Mouse (Mus musculus): ENCODE data around the gene Epb41. TPM values are rescaled to one million over a fixed set of nuclear protein-coding genes. Genes with fewer than 3 reads are reported as not detected.

Epb41 gene
- polyA plus RNA-seq, 1 experiment: 29.3 TPM

- DNase-seq (ENCODE audit: extremely low spot score in 1 of 2, low spot score in 1 of 2): no peak
Observed at GRCm38 (mm10) chr4:131922404-131922803, 152.7 kb downstream of the Epb41 start.

- DNase-seq (ENCODE audit: extremely low spot score in 1 of 2, low spot score in 1 of 2): no peak
Observed at GRCm38 (mm10) chr4:131921461-131922346, 153.4 kb downstream of the Epb41 start, which contains the start of gene Tmem200b. Gene Tmem200b (plus strand): TSS chr4:131921771.

- peak in 1 of 2 experiments; percentile 62 for DNase-seq (ENCODE audit: extremely low spot score in 1 of 2, low spot score in 1 of 2)
Observed at GRCm38 (mm10) chr4:131920595-131921351, 154.3 kb downstream of the Epb41 start.

GRCm38 (mm10) chr4:131920141-131920594, 155.0 kb downstream of the Epb41 start:
- no peak for DNase-seq (ENCODE audit: extremely low spot score in 1 of 2, low spot score in 1 of 2)

GRCm38 (mm10) chr4:131919506-131920140, 155.5 kb downstream of the Epb41 start:
- DNase-seq (ENCODE audit: extremely low spot score in 1 of 2, low spot score in 1 of 2): no peak

GRCm38 (mm10) chr4:131918711-131919500, 156.2 kb downstream of the Epb41 start:
- no peak for DNase-seq (ENCODE audit: extremely low spot score in 1 of 2, low spot score in 1 of 2)

GRCm38 (mm10) chr4:131918026-131918533, 157.0 kb downstream of the Epb41 start:
- DNase-seq (ENCODE audit: extremely low spot score in 1 of 2, low spot score in 1 of 2): no peak

GRCm38 (mm10) chr4:131917010-131917555, 158.0 kb downstream of the Epb41 start:
- DNase-seq (ENCODE audit: extremely low spot score in 1 of 2, low spot score in 1 of 2): no peak

- DNase-seq (ENCODE audit: extremely low spot score in 1 of 2, low spot score in 1 of 2): peak; percentile 53 to 84
Observed at GRCm38 (mm10) chr4:131916425-131916824, 158.7 kb downstream of the Epb41 start.

- no peak for DNase-seq (ENCODE audit: extremely low spot score in 1 of 2, low spot score in 1 of 2)
Observed at GRCm38 (mm10) chr4:131915821-131916328, 159.2 kb downstream of the Epb41 start.

- no peak for DNase-seq (ENCODE audit: extremely low spot score in 1 of 2, low spot score in 1 of 2)
Observed at GRCm38 (mm10) chr4:131914891-131915469, 160.1 kb downstream of the Epb41 start.

GRCm38 (mm10) chr4:131914046-131914643, 161.0 kb downstream of the Epb41 start:
- no peak for DNase-seq (ENCODE audit: extremely low spot score in 1 of 2, low spot score in 1 of 2)

- DNase-seq (ENCODE audit: extremely low spot score in 1 of 2, low spot score in 1 of 2): peak in 1 of 2 experiments; percentile 61
Observed at GRCm38 (mm10) chr4:131913526-131913925, 161.6 kb downstream of the Epb41 start.

GRCm38 (mm10) chr4:131911521-131911920, 163.6 kb downstream of the Epb41 start:
- no peak for DNase-seq (ENCODE audit: extremely low spot score in 1 of 2, low spot score in 1 of 2)

GRCm38 (mm10) chr4:131910237-131910994, 164.7 kb downstream of the Epb41 start:
- no peak for DNase-seq (ENCODE audit: extremely low spot score in 1 of 2, low spot score in 1 of 2)

GRCm38 (mm10) chr4:131907912-131908311, 167.2 kb downstream of the Epb41 start:
- DNase-seq (ENCODE audit: extremely low spot score in 1 of 2, low spot score in 1 of 2): no peak

- no peak for DNase-seq (ENCODE audit: extremely low spot score in 1 of 2, low spot score in 1 of 2)
Observed at GRCm38 (mm10) chr4:131906423-131906822, 168.7 kb downstream of the Epb41 start.

GRCm38 (mm10) chr4:131904478-131904877, 170.6 kb downstream of the Epb41 start:
- peak in 1 of 2 experiments; percentile 59 for DNase-seq (ENCODE audit: extremely low spot score in 1 of 2, low spot score in 1 of 2)

Measured in frontal cortex, adult 2 months (tissue).